Mouse (Mus musculus): ENCODE data around the gene Gabrg3.

Gene Gabrg3

GRCm38 (mm10) chr7:57050906-57051635 lies 335.9 kb downstream of the Gabrg3 start:
- DNase-seq = no peak

GRCm38 (mm10) chr7:57037861-57038421 lies 349.0 kb downstream of the Gabrg3 start:
- no peak for DNase-seq

- DNase-seq = no peak
Measured at GRCm38 (mm10) chr7:57000585-57001261, 386.3 kb downstream of the Gabrg3 start.

GRCm38 (mm10) chr7:56997713-56998624 lies 389.0 kb downstream of the Gabrg3 start:
- DNase-seq = no peak

GRCm38 (mm10) chr7:56946398-56946797 lies 440.6 kb downstream of the Gabrg3 start:
- no peak for DNase-seq

- DNase-seq = no peak
Measured at GRCm38 (mm10) chr7:56941606-56942005, 445.4 kb downstream of the Gabrg3 start.

- DNase-seq = no peak
Measured at GRCm38 (mm10) chr7:56938020-56938419, 449.0 kb downstream of the Gabrg3 start.

GRCm38 (mm10) chr7:56919499-56919898 lies 467.5 kb downstream of the Gabrg3 start:
- DNase-seq = no peak

- no peak for DNase-seq
Measured at GRCm38 (mm10) chr7:56914862-56915261, 472.1 kb downstream of the Gabrg3 start.

- no peak for DNase-seq
Measured at GRCm38 (mm10) chr7:56899762-56900161, 487.2 kb downstream of the Gabrg3 start.

- DNase-seq = no peak
Measured at GRCm38 (mm10) chr7:56867314-56868075, 519.5 kb downstream of the Gabrg3 start.

- DNase-seq = no peak
Measured at GRCm38 (mm10) chr7:56843565-56843964, 543.4 kb downstream of the Gabrg3 start.

GRCm38 (mm10) chr7:56825446-56825845 lies 561.5 kb downstream of the Gabrg3 start:
- no peak for DNase-seq

- no peak for DNase-seq
Measured at GRCm38 (mm10) chr7:56801841-56802240, 585.1 kb downstream of the Gabrg3 start.

GRCm38 (mm10) chr7:56779122-56779521 lies 607.9 kb downstream of the Gabrg3 start:
- no peak for DNase-seq

GRCm38 (mm10) chr7:56768216-56768615 lies 618.8 kb downstream of the Gabrg3 start:
- DNase-seq = no peak

- no peak for DNase-seq
Measured at GRCm38 (mm10) chr7:56767796-56768195, 619.2 kb downstream of the Gabrg3 start.

- no peak for DNase-seq
Measured at GRCm38 (mm10) chr7:56765612-56766445, 621.2 kb downstream of the Gabrg3 start.

- no peak for DNase-seq
Measured at GRCm38 (mm10) chr7:56729225-56729624, 657.8 kb downstream of the Gabrg3 start.

Data from thymus, postnatal 36 days (tissue).